Mouse (Mus musculus) spleen, adult 2 months (tissue): ENCODE results near the gene Robo1.

Experiments
- CTCF ChIP-seq: fragments of 200-500 bp; IDR thresholded peaks from 2 replicates; pipeline ENCODE4 v1.5.1; 2011; ENCODE audit warnings: mild to moderate bottlenecking, inconsistent platforms; ENCODE audit not compliant: insufficient read depth, insufficient read length, insufficient replicate concordance; ENCODE audit errors: extremely low read depth
- POLR2A ChIP-seq: fragments of 200-500 bp; IDR thresholded peaks from 2 replicates; pipeline ENCODE4 v1.6.1; 2011; ENCODE audit warnings: low read depth, low read length, inconsistent platforms

- TF ChIP-seq POLR2A (no peak), CTCF (no peak)
Observed at GRCm38 (mm10) chr16:72800788-72801187, 492.7 kb downstream of the Robo1 start.
